Mouse (Mus musculus): ENCODE measurements around the gene Dlgap1.

DNA sequence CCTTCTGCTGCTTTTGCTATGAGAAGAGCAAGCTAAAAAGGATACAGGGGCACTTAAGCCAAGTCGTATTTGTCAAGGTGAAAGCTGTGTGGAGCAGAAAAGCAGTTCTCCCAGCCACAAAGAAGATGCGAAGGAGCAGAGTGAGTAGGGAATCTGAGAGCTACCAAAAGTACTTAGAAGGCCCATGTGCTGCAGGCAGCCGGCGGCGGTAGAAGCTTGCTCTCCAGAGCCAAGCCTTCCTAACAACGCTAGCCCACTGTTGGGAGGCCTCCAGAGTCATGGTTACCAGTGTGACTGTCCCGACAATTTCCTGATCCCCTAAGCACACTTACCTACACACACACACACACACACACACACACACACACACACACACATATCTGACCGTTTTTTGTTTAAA, 614.2 kb downstream of the Dlgap1 start:
- no peak for TF ChIP-seq CTCF (IDR thresholded peaks at IDR 0.05; ENCODE audit: borderline replicate concordance, insufficient read depth, low read length)
- no peak for TF ChIP-seq POLR2A (IDR thresholded peaks at IDR 0.05; ENCODE audit: low read depth, low read length)

Data from embryonic fibroblast, embryonic 13.5 days (primary cell).